Mouse (Mus musculus) stomach, postnatal 0 days (tissue): ENCODE measurements at regions not wholly inside any gene's neighbourhood (a gene's known extent, or its start where the extent isn't known, plus 50 kb on each side); places are given as distances from the start of the nearest gene placed in this dataset.

Source experiments
- ATAC-seq: fragments of 200-750 bp; cut with Nextera tagmentation; 2 replicates; pipeline ENCODE4 v1.8.0; 2017; ENCODE audit not compliant: low FRiP score, low TSS enrichment
- DNase-seq: peaks from one replicate; pipeline ENCODE4 v3.0.0-alpha.2; 2016; ENCODE audit warnings: low spot score
- H3K27ac ChIP-seq: fragments of 300-500 bp; sonication (generic); replicated peaks from 2 replicates; pipeline ENCODE4 v1.5.1; 2014; ENCODE audit warnings: mild to moderate bottlenecking, control low read depth
- H3K27me3 ChIP-seq: fragments of 300-500 bp; sonication (generic); 2 replicates; pipeline ENCODE4 v1.6.1; 2014; ENCODE audit warnings: low read length; ENCODE audit not compliant: control insufficient read depth, insufficient read depth
- H3K36me3 ChIP-seq: fragments of 300-500 bp; sonication (generic); 2 replicates; pipeline ENCODE4 v1.6.1; 2014; ENCODE audit warnings: low read length, mixed read lengths; ENCODE audit not compliant: control insufficient read depth, insufficient read depth
- H3K4me1 ChIP-seq: fragments of 300-500 bp; sonication (generic); replicated peaks from 2 replicates; pipeline ENCODE4 v1.6.1; 2014; ENCODE audit warnings: antibody characterized with exemption; ENCODE audit not compliant: control insufficient read depth, insufficient read depth
- H3K4me2 ChIP-seq: fragments of 300-500 bp; sonication (generic); replicated peaks from 2 replicates; pipeline ENCODE4 v1.6.1; 2014; ENCODE audit warnings: low read depth, mild to moderate bottlenecking, control low read depth, moderate library complexity
- H3K4me3 ChIP-seq: fragments of 300-500 bp; sonication (generic); 2 replicates; pipeline ENCODE4 v1.5.1; 2014; ENCODE audit warnings: low read depth, low read length, control low read depth
- H3K9ac ChIP-seq: fragments of 300-500 bp; sonication (generic); 2 replicates; pipeline ENCODE4 v1.6.1; 2014; ENCODE audit warnings: mild to moderate bottlenecking, low read length, control low read depth, mixed read lengths
- H3K9me3 ChIP-seq: fragments of 300-500 bp; sonication (generic); 2 replicates; pipeline ENCODE4 v1.6.1; 2016; ENCODE audit warnings: low read length; ENCODE audit not compliant: control insufficient read depth
- CTCF ChIP-seq: IDR thresholded peaks from 2 replicates; pipeline ENCODE4 v1.5.1; 2016; ENCODE audit warnings: antibody characterized with exemption, low read depth, mild to moderate bottlenecking, moderate library complexity
- EP300 ChIP-seq: optimal IDR thresholded peaks from 2 replicates; pipeline ENCODE3; 2016; ENCODE audit warnings: antibody characterized with exemption
- WGBS: fragments of 180-500 bp; shearing (Covaris S2); extraction: QIAGEN DNeasy Blood & Tissue Kit; methylation state at CpG from one replicate; pipeline ENCODE4 v1.1.7; 2014; 5-methylcytosine and 5-hydroxymethylcytosine counted together

- H3K4me2 ChIP-seq: no peak overlapping the region
- H3K4me1 ChIP-seq: no peaks in the 10 kb centered on the region; the same call in none of the 2 replicates
- no peak overlapping the region for H3K27ac ChIP-seq
- WGBS: 10% methylated on average over 10 of the region's 10 CpGs
- H3K9ac ChIP-seq: no peak overlapping the region
- H3K4me3 ChIP-seq: no peak overlapping the region
- 0 out of 2 replicates have a peak, but pooled peaks have one; percentile 66 for ATAC-seq
- no peak for TF ChIP-seq CTCF
- TF ChIP-seq EP300: no peak
- DNase-seq: peak; percentile 32
- no peaks in the 10 kb centered on the region for H3K27me3 ChIP-seq
- no peaks in the 10 kb centered on the region for H3K9me3 ChIP-seq
- no peaks in the 10 kb centered on the region for H3K36me3 ChIP-seq
These were observed 278.6 kb downstream of the Tox3 start for GRCm38 (mm10) chr8:90069411-90069993.

GRCm38 (mm10) chr8:90068441-90068840 lies 279.7 kb downstream of the Tox3 start:
- no peak for TF ChIP-seq EP300
- no peak for TF ChIP-seq CTCF
- Histone ChIP-seq H3K4me2 (no peak overlapping the region), H3K9ac (no peak overlapping the region), H3K27me3 (no peaks in the 10 kb centered on the region), H3K4me3 (no peak overlapping the region), H3K27ac (no peak overlapping the region), H3K4me1 (no peaks in the 10 kb centered on the region; the same call in none of the 2 replicates), H3K36me3 (no peaks in the 10 kb centered on the region), H3K9me3 (no peaks in the 10 kb centered on the region)
- ATAC-seq (no peak), DNase-seq (no peak)
- 78% methylated on average over 4 of the region's 4 CpGs for WGBS

GRCm38 (mm10) chr8:90064381-90064780 lies 283.8 kb downstream of the Tox3 start:
- H3K36me3 ChIP-seq: no peaks in the 10 kb centered on the region

GRCm38 (mm10) chr8:90063291-90063690 lies 284.9 kb downstream of the Tox3 start:
- H3K9ac ChIP-seq: no peak overlapping the region
- no peak overlapping the region for H3K4me3 ChIP-seq
- TF ChIP-seq EP300: no peak
- peak; percentile 54 for TF ChIP-seq CTCF
- DNase-seq (no peak), ATAC-seq (no peak)
- H3K36me3 ChIP-seq: no peaks in the 10 kb centered on the region
- no peak overlapping the region for H3K27ac ChIP-seq
- H3K4me1 ChIP-seq: no peaks in the 10 kb centered on the region; the same call in 1 of the 2 replicates
- H3K9me3 ChIP-seq: no peaks in the 10 kb centered on the region
- WGBS: 95% methylated on average over 1 of the region's 1 CpGs
- no peak overlapping the region for H3K4me2 ChIP-seq
- H3K27me3 ChIP-seq: no peaks in the 10 kb centered on the region

More at GRCm38 (mm10) chr8:90064381-90064780, 283.8 kb downstream of the Tox3 start:
- H3K9me3 ChIP-seq: no peaks in the 10 kb centered on the region
- no peak overlapping the region for H3K9ac ChIP-seq
- H3K27ac ChIP-seq: no peak overlapping the region
- H3K4me1 ChIP-seq: no peaks in the 10 kb centered on the region; the same call in 1 of the 2 replicates
- H3K27me3 ChIP-seq: no peaks in the 10 kb centered on the region
- H3K4me2 ChIP-seq: no peak overlapping the region
- no peak for DNase-seq
- TF ChIP-seq CTCF (no peak), EP300 (no peak)
- ATAC-seq: no peak
- no peak overlapping the region for H3K4me3 ChIP-seq
- 19% methylated on average over 6 of the region's 6 CpGs for WGBS

- Histone ChIP-seq H3K9me3 (no peaks in the 10 kb centered on the region), H3K4me2 (no peak overlapping the region), H3K27me3 (no peaks in the 10 kb centered on the region), H3K36me3 (no peaks in the 10 kb centered on the region), H3K4me3 (no peak overlapping the region), H3K27ac (no peak overlapping the region; the same call in 1 of the 2 replicates), H3K4me1 (no peaks in the 10 kb centered on the region), H3K9ac (no peak overlapping the region)
- DNase-seq: peak; percentile 62
- TF ChIP-seq CTCF: no peak
- WGBS: 60% methylated on average over 9 of the region's 9 CpGs
- peak; percentile 89 for ATAC-seq
These were observed 289.4 kb downstream of the Tox3 start for GRCm38 (mm10) chr8:90058631-90059166.

- no peak for DNase-seq
- Histone ChIP-seq H3K36me3 (no peaks in the 10 kb centered on the region), H3K27ac (no peak overlapping the region), H3K4me3 (no peak overlapping the region), H3K27me3 (no peaks in the 10 kb centered on the region), H3K4me1 (no peaks in the 10 kb centered on the region), H3K4me2 (no peak overlapping the region), H3K9ac (no peak overlapping the region), H3K9me3 (no peaks in the 10 kb centered on the region)
- WGBS: 71% methylated on average over 1 of the region's 1 CpGs
- ATAC-seq: no peak
- TF ChIP-seq EP300 (no peak), CTCF (no peak)
These were observed 291.8 kb downstream of the Tox3 start for GRCm38 (mm10) chr8:90056331-90056730.
